Mouse (Mus musculus): ENCODE results near the gene Gast. TPM values are rescaled to one million over a fixed set of nuclear protein-coding genes. Genes with fewer than 3 reads are reported as not detected.

Gast gene
- polyA plus RNA-seq, 1 experiment from 2014 or later: not detected

GRCm38 (mm10) chr11:100376746-100377389 lies 42.7 kb downstream of the Gast start:
- DNase-seq (no peak), ATAC-seq (ENCODE audit: insufficient read depth) (no peak)
- 87% methylated on average over 21 of the region's 21 CpGs for WGBS
- Histone ChIP-seq H3K27ac (ENCODE audit: low read depth) (no peak overlapping the region), H3K9me3 (ENCODE audit: low read depth, low read length) (no peaks in the 10 kb centered on the region), H3K9ac (no peak overlapping the region), H3K27me3 (ENCODE audit: insufficient read depth, low read length) (no peaks in the 10 kb centered on the region), H3K4me1 (ENCODE audit: insufficient read depth) (no peaks in the 10 kb centered on the region), H3K36me3 (ENCODE audit: insufficient read depth) (peaks cover 83% of the 10 kb centered on the region), H3K4me3 (ENCODE audit: low read depth, low read length) (no peak overlapping the region), H3K4me2 (no peak overlapping the region)
- TF ChIP-seq CTCF (IDR thresholded peaks at IDR 0.05; ENCODE audit: low read depth): no peak

GRCm38 (mm10) chr11:100377989-100378388 lies 43.8 kb downstream of the Gast start:
- no peaks in the 10 kb centered on the region for H3K9me3 ChIP-seq (ENCODE audit: low read depth, low read length)
- ATAC-seq (ENCODE audit: insufficient read depth): no peak
- H3K4me3 ChIP-seq (ENCODE audit: low read depth, low read length): no peak overlapping the region
- 93% methylated on average over 14 of the region's 14 CpGs for WGBS
- TF ChIP-seq CTCF (IDR thresholded peaks at IDR 0.05; ENCODE audit: low read depth): no peak
- no peaks in the 10 kb centered on the region for H3K27me3 ChIP-seq (ENCODE audit: insufficient read depth, low read length)
- no peak for DNase-seq
- no peaks in the 10 kb centered on the region for H3K4me1 ChIP-seq (ENCODE audit: insufficient read depth)
- H3K27ac ChIP-seq (ENCODE audit: low read depth): no peak overlapping the region
- H3K4me2 ChIP-seq: no peak overlapping the region
- H3K9ac ChIP-seq: no peak overlapping the region
- peaks cover 85% of the 10 kb centered on the region for H3K36me3 ChIP-seq (ENCODE audit: insufficient read depth)

GRCm38 (mm10) chr11:100378446-100378845 lies 44.2 kb downstream of the Gast start:
- Histone ChIP-seq H3K4me2 (no peak overlapping the region), H3K4me3 (ENCODE audit: low read depth, low read length) (no peak overlapping the region), H3K27me3 (ENCODE audit: insufficient read depth, low read length) (no peaks in the 10 kb centered on the region), H3K36me3 (ENCODE audit: insufficient read depth) (peaks cover 85% of the 10 kb centered on the region), H3K9me3 (ENCODE audit: low read depth, low read length) (no peaks in the 10 kb centered on the region), H3K9ac (no peak overlapping the region), H3K27ac (ENCODE audit: low read depth) (no peak overlapping the region), H3K4me1 (ENCODE audit: insufficient read depth) (no peaks in the 10 kb centered on the region)
- DNase-seq (no peak), ATAC-seq (ENCODE audit: insufficient read depth) (no peak)
- 94% methylated on average over 5 of the region's 5 CpGs for WGBS
- TF ChIP-seq CTCF (IDR thresholded peaks at IDR 0.05; ENCODE audit: low read depth): no peak

GRCm38 (mm10) chr11:100379311-100379710 lies 45.1 kb downstream of the Gast start:
- Histone ChIP-seq H3K4me2 (no peak overlapping the region), H3K36me3 (ENCODE audit: insufficient read depth) (peaks cover 87% of the 10 kb centered on the region), H3K9me3 (ENCODE audit: low read depth, low read length) (no peaks in the 10 kb centered on the region), H3K27ac (ENCODE audit: low read depth) (no peak overlapping the region), H3K4me1 (ENCODE audit: insufficient read depth) (no peaks in the 10 kb centered on the region), H3K4me3 (ENCODE audit: low read depth, low read length) (no peak overlapping the region), H3K9ac (no peak overlapping the region), H3K27me3 (ENCODE audit: insufficient read depth, low read length) (no peaks in the 10 kb centered on the region)
- ATAC-seq (ENCODE audit: insufficient read depth) (no peak), DNase-seq (no peak)
- no peak for TF ChIP-seq CTCF (IDR thresholded peaks at IDR 0.05; ENCODE audit: low read depth)
- WGBS: 91% methylated on average over 4 of the region's 4 CpGs

GRCm38 (mm10) chr11:100382682-100383081 lies 48.5 kb downstream of the Gast start:
- 79% methylated on average over 6 of the region's 6 CpGs for WGBS
- Histone ChIP-seq H3K4me3 (ENCODE audit: low read depth, low read length) (no peak overlapping the region), H3K36me3 (ENCODE audit: insufficient read depth) (peaks cover 74% of the 10 kb centered on the region), H3K4me1 (ENCODE audit: insufficient read depth) (peaks cover 8% of the 10 kb centered on the region), H3K9ac (no peak overlapping the region), H3K27ac (ENCODE audit: low read depth) (no peak overlapping the region), H3K27me3 (ENCODE audit: insufficient read depth, low read length) (no peaks in the 10 kb centered on the region), H3K9me3 (ENCODE audit: low read depth, low read length) (no peaks in the 10 kb centered on the region), H3K4me2 (no peak overlapping the region)
- ATAC-seq (ENCODE audit: insufficient read depth) (no peak), DNase-seq (no peak)
- no peak for TF ChIP-seq CTCF (IDR thresholded peaks at IDR 0.05; ENCODE audit: low read depth)

- no peak for TF ChIP-seq CTCF (IDR thresholded peaks at IDR 0.05; ENCODE audit: low read depth)
- WGBS: 84% methylated on average over 3 of the region's 3 CpGs
- ATAC-seq (ENCODE audit: insufficient read depth) (no peak), DNase-seq (no peak)
- no peak overlapping the region for H3K4me2 ChIP-seq
- H3K4me3 ChIP-seq (ENCODE audit: low read depth, low read length): no peak overlapping the region
- no peaks in the 10 kb centered on the region for H3K9me3 ChIP-seq (ENCODE audit: low read depth, low read length)
- no peak overlapping the region for H3K9ac ChIP-seq
- H3K27me3 ChIP-seq (ENCODE audit: insufficient read depth, low read length): no peaks in the 10 kb centered on the region
- no peak overlapping the region for H3K27ac ChIP-seq (ENCODE audit: low read depth)
- peaks cover 55% of the 10 kb centered on the region for H3K36me3 ChIP-seq (ENCODE audit: insufficient read depth)
- peaks cover 25% of the 10 kb centered on the region for H3K4me1 ChIP-seq (ENCODE audit: insufficient read depth)
These were observed 50.8 kb downstream of the Gast start for GRCm38 (mm10) chr11:100385016-100385415.

GRCm38 (mm10) chr11:100386586-100386985 lies 52.4 kb downstream of the Gast start:
- peak overlapping the region; percentile 31; the same call in 1 of the 2 replicates for H3K4me2 ChIP-seq
- H3K9ac ChIP-seq: no peak overlapping the region
- DNase-seq (peak; percentile 73), ATAC-seq (ENCODE audit: insufficient read depth) (peak; percentile 53)
- H3K27me3 ChIP-seq (ENCODE audit: insufficient read depth, low read length): no peaks in the 10 kb centered on the region
- no peak overlapping the region for H3K4me3 ChIP-seq (ENCODE audit: low read depth, low read length)
- no peaks in the 10 kb centered on the region for H3K9me3 ChIP-seq (ENCODE audit: low read depth, low read length)
- WGBS: 40% methylated on average over 5 of the region's 5 CpGs
- peak overlapping the region; percentile 89 for H3K27ac ChIP-seq (ENCODE audit: low read depth)
- no peak for TF ChIP-seq CTCF (IDR thresholded peaks at IDR 0.05; ENCODE audit: low read depth)
- peaks cover 41% of the 10 kb centered on the region for H3K36me3 ChIP-seq (ENCODE audit: insufficient read depth)
- H3K4me1 ChIP-seq (ENCODE audit: insufficient read depth): peaks cover 38% of the 10 kb centered on the region

Other genes with a start within 250 kb of the Gast start
- gene Krt32, start 246.2 kb upstream of the Gast start, polyA plus RNA-seq (2014; fragmentation: Nextera tagmentation; extraction: Ambion mirVana): not detected in 2 replicates
- not detected in 2 replicates for gene Krt35, start 238.2 kb upstream of the Gast start, polyA plus RNA-seq (2014; fragmentation: Nextera tagmentation; extraction: Ambion mirVana)
- gene Krt36, start 228.8 kb upstream of the Gast start, polyA plus RNA-seq (2014; fragmentation: Nextera tagmentation; extraction: Ambion mirVana): 0.11 TPM in 1 of 2 replicates, not detected in the other
- 0.27 TPM in 1 of 2 replicates, not detected in the other for gene Krt13, start 212.8 kb upstream of the Gast start, polyA plus RNA-seq (2014; fragmentation: Nextera tagmentation; extraction: Ambion mirVana)
- gene Krt15, start 198.5 kb upstream of the Gast start, polyA plus RNA-seq (2014; fragmentation: Nextera tagmentation; extraction: Ambion mirVana): 3.9 and 4.4 TPM in 2 replicates
- gene Krt19, start 185.7 kb upstream of the Gast start, polyA plus RNA-seq (2014; fragmentation: Nextera tagmentation; extraction: Ambion mirVana): 86.7 and 91.0 TPM in 2 replicates
- gene Krt9, start 141.2 kb upstream of the Gast start, polyA plus RNA-seq (2014; fragmentation: Nextera tagmentation; extraction: Ambion mirVana): not detected in 2 replicates
- gene Krt14, start 126.9 kb upstream of the Gast start, polyA plus RNA-seq (2014; fragmentation: Nextera tagmentation; extraction: Ambion mirVana): 0.31 TPM in 1 of 2 replicates, not detected in the other
- not detected in 2 replicates for gene Krt16, start 85.5 kb upstream of the Gast start, polyA plus RNA-seq (2014; fragmentation: Nextera tagmentation; extraction: Ambion mirVana)
- 2.1 and 2.9 TPM in 2 replicates for gene Krt17, start 73.4 kb upstream of the Gast start, polyA plus RNA-seq (2014; fragmentation: Nextera tagmentation; extraction: Ambion mirVana)
- not detected in 2 replicates for gene Krt42, start 64.5 kb upstream of the Gast start, polyA plus RNA-seq (2014; fragmentation: Nextera tagmentation; extraction: Ambion mirVana)
- 1,908 and 1,918 TPM in 2 replicates for gene Eif1, start 14.5 kb upstream of the Gast start, polyA plus RNA-seq (2014; fragmentation: Nextera tagmentation; extraction: Ambion mirVana)
- 8.7 and 9.6 TPM in 2 replicates for gene Hap1, start 21.7 kb downstream of the Gast start, polyA plus RNA-seq (2014; fragmentation: Nextera tagmentation; extraction: Ambion mirVana)
- gene Jup, start 63.4 kb downstream of the Gast start, polyA plus RNA-seq (2014; fragmentation: Nextera tagmentation; extraction: Ambion mirVana): 88.3 and 93.1 TPM in 2 replicates
- gene P3h4, start 80.4 kb downstream of the Gast start, polyA plus RNA-seq (2014; fragmentation: Nextera tagmentation; extraction: Ambion mirVana): 64.5 and 67.3 TPM in 2 replicates
- 135 and 146 TPM in 2 replicates for gene Fkbp10, start 81.3 kb downstream of the Gast start, polyA plus RNA-seq (2014; fragmentation: Nextera tagmentation; extraction: Ambion mirVana)
- gene Nt5c3b, start 107.4 kb downstream of the Gast start, polyA plus RNA-seq (2014; fragmentation: Nextera tagmentation; extraction: Ambion mirVana): 127 and 136 TPM in 2 replicates
- 0.24 and 0.58 TPM in 2 replicates for gene Klhl10, start 107.5 kb downstream of the Gast start, polyA plus RNA-seq (2014; fragmentation: Nextera tagmentation; extraction: Ambion mirVana)
- 10.9 and 12.3 TPM in 2 replicates for gene Klhl11, start 138.3 kb downstream of the Gast start, polyA plus RNA-seq (2014; fragmentation: Nextera tagmentation; extraction: Ambion mirVana)
- 140 and 146 TPM in 2 replicates for gene Acly, start 193.6 kb downstream of the Gast start, polyA plus RNA-seq (2014; fragmentation: Nextera tagmentation; extraction: Ambion mirVana)
- 0.74 and 0.87 TPM in 2 replicates for gene Ttc25, start 211.2 kb downstream of the Gast start, polyA plus RNA-seq (2014; fragmentation: Nextera tagmentation; extraction: Ambion mirVana)
- 24.4 and 25.4 TPM in 2 replicates for gene Cnp, start 240.5 kb downstream of the Gast start, polyA plus RNA-seq (2014; fragmentation: Nextera tagmentation; extraction: Ambion mirVana)